Mouse (Mus musculus): ENCODE data around the gene Tspear. TPM values are rescaled to one million over a fixed set of nuclear protein-coding genes. Genes with fewer than 3 reads are reported as not detected.

The Tspear gene
- polyA plus RNA-seq (2014; fragmentation: Illumina TruSeq; extraction: RNeasy Lipid Tissue Mini Kit (QIAGEN cat#74804); ENCODE audit: low read depth, low replicate concordance): not detected

DNA sequence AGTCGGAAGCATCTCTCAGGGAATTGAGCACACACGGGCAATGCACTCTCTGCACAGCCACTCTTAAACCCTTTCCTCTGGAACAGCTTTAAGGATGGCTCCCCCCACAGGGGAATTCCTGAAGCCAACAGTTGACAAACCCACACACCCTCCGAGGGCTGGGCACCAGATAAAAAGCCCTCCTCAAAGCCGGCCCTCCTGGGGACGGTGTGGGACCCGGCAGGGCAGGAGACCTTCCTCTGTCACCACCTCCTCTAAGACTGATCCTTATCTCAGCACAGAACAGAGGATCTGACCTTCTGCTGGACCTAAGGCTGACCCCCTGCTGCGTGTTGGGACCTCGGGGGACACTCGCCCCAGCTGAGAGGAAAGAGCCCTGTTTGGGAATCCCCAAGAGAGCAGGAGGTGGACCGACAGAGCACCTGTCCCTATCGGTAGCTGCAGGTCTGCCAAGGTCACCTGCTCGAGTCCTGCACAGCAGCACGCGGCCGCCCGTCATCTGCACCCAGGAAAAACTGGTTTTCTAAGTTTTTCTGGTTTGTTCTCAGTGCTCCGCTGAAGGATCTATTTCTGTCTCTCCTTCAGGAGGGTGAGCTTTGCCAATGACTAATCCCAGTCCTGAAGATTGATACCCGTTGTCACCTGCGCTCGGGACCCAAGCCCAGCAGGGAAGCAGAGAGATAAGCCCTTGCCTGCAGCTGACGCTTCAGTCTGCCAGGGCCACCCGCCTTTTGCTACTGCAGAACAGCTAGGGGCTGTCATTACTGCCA is at the start of gene Tspear:
Tspear (plus strand) TSS at position 675 of the 770 bp plus-strand sequence.

DNA sequence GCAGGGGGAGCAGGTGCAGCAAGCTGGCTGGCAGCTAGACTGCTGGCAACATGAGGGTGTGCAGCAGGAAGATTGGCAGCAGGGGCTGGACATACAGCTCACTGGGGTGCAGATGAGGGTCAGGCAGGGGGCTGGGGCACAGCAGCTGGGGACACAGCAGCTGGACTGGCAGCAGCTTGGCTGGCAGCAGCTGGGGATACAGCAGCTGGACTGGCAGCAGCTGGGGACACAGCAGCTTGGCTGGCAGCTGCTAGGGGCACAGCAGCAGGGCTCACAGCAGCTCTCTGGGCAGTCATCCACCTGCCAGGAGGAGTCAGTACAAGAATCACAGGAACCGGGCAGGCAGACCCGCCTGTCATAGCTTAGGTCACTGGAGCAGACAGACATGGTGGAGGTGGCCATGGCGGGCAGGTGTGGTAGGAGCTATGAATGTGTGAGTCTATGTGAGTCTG is 4.0 kb downstream of the Tspear start, which contains the start of gene Gm19402:
Gm19402 (minus strand) TSS at position 402 of the 452 bp plus-strand sequence.

DNA sequence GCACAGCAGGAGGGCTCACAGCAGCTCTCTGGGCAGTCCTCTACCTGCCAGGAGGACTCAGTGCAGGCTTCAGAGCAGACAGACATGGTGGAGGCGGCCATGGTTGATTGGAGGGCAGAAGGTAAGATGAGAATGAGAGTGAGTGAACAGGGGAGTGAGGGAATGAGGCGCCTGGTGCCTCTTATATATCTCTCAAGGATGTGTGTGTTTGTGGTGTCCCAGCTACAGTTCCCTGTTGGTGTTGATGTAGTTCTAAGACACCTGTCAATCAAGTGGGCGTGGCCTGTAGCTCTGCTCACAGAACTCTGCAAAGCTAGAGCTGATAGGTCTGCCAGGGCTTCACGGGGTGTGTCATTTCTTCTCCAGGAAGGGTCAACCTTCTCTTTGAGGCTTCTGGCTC is 10.8 kb downstream of the Tspear start, which contains the start of gene Gm9508:
Gm9508 (minus strand) TSS at position 101 of the 400 bp plus-strand sequence.

DNA sequence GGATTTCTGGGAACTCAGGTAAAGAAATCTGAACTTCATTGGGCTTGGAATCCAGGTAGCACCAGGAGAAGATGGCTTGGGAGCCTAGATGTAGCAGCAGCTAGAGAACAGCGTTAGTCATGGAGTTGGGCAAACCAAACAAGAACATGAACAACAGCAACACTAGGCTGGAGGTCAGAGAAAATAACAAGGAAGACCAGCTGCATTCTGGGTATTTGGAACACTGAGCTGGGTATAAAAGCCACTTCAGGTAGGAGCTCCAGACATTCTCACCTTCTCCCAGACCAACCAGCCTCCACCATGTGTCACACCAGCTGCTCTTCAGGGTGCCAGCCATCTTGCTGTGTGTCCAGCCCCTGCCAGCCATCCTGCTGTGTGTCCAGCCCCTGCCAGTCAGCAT is 20.0 kb downstream of the Tspear start, which contains the start of gene Gm10272:
Gm10272 (plus strand) TSS at position 301 of the 400 bp plus-strand sequence.

DNA sequence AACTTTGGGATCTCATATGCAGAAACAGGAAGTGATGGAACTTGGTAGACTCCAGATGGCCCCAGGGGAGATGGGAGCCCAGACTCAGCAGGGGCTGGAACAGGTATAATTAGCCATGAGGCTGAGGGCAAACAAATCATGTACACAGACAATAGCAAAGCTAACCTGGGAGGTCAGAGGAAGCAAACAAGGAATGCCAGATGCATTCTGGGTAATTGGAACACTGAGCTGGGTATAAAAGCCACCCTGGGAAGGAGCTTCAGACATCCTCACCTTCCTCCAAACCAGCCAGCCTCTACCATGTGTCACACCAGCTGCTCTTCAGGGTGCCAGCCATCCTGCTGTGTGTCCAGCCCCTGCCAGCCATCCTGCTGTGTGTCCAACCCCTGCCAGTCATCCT is 24.8 kb downstream of the Tspear start, which contains the start of gene Gm10024:
Gm10024 (plus strand) TSS at position 301 of the 400 bp plus-strand sequence.

DNA sequence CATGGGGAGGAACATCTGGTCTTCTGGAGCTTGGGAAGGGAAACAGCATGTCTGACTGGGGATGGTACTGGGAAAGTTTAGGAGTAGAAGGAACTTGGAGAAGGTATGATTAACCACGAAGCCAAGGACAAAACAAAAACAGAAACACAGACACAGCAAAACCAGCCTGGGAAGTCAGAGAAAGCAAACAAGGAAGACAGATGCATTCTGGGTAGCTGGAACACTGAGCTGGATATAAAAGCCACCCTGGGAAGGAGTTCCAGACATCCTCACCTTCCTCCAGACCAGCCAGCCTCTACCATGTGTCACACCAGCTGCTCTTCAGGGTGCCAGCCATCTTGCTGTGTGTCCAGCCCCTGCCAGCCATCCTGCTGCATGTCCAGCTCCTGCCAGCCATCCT is 29.1 kb downstream of the Tspear start, which contains the start of gene Gm10142:
Gm10142 (plus strand) TSS at position 301 of the 400 bp plus-strand sequence.

DNA sequence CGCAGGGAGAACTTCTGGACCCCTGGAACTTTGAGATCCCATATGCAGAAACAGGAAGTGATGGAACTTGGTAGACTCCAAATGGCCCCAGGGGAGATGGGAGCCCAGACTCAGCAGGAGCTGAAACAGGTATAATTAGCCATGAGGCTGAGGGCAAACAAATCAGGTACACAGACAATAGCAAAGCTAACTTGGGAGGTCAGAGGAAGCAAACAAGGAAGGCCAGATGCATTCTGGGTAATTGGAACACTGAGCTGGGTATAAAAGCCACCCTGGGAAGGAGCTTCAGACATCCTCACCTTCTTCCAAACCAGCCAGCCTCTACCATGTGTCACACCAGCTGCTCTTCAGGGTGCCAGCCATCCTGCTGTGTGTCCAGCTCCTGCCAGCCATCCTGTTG is 33.9 kb downstream of the Tspear start, which contains the start of gene Krtap12-1:
Krtap12-1 (plus strand) TSS at position 301 of the 400 bp plus-strand sequence.

DNA sequence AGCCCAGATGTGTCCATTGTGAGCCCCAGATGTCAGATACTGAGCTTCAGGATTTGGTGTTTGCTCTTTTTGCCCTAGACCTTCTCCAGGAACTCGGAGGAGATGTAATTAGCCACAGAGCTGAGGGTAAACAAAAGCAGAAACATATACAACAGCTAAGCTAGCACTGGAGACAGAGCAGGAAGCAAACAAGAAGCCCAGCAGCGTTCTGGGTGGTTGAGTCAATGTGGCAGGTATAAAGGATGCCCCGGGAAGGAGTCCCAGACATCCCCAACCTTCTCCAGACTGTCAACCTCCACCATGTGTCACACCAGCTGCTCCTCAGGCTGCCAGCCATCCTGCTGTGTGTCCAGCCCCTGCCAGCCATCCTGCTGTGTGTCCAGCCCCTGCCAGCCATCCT is 39.8 kb downstream of the Tspear start, which contains the start of gene Gm10100:
Gm10100 (plus strand) TSS at position 301 of the 400 bp plus-strand sequence.

DNA sequence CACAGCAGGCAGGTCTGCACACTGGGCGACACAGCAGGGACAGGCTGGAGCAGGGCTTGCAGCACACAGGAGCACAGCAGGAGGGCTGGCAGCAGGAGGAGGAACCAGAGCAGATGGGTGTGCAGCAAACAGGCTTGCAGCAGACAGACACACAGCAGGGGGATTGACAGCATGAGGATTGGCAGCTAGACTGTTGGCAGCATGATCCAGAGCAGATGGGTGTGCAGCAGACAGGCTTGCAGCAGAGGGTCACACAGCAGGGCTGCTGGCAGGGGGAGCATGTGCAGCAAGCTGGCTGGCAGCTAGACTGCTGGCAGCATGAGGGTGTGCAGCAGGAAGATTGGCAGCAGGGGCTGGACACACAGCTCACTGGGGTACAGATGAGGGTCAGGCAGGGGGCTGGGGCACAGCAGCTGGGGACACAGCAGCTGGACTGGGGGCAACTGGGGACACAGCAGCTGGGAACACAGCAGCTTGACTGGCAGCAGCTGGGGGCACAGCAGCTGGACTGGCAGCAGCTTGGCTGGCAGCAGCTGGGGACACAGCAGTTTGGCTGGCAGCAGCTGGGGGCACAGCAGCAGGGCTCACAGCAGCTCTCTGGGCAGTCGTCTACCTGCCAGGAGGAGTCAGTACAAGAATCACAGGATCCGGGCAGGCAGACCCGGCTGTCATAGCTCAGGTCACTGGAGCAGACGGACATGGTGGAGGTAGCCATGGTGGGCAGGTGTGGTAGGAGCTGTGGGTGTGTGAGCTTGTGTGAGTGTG is 55.7 kb downstream of the Tspear start, which contains the start of gene Gm18596:
Gm18596 (minus strand) TSS at position 715 of the 765 bp plus-strand sequence.

DNA sequence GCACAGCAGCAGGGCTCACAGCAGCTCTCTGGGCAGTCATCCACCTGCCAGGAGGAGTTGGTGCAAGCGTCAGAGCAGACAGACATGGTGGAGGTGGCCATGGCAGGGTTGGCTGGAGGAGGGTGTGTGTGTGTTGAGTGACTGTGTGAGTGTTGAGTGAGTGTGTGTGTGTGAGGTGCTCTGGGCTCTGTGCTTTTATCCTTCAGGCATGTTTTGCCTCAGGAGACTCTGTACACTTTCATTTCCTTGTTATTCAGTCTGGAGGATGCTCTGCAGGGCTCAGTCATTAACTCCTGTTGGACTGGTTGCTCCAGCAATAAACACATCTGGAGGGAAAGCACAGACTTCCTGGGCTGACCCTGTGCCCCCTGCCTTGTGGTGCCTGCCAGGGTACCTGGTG is 64.9 kb downstream of the Tspear start, which contains the start of gene Gm9736:
Gm9736 (minus strand) TSS at position 101 of the 400 bp plus-strand sequence.

DNA sequence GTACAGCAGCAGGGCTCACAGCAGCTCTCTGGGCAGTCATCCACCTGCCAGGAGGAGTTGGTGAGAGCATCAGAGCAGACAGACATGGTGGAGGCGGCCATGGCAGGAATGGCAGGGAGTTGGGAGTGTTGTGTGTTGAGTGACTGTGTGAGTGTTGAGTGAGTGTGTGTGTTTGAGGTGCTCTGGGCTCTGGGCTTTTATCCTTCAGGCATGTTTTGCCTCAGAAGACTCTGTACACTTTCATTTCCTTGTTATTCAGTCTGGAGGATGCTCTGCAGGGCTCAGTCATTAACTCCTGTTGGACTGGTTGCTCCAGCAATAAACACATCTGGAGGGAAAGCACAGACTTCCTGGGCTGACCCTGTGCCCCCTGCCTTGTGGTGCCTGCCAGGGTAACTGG is 73.2 kb downstream of the Tspear start, which contains the start of gene Gm3233:
Gm3233 (minus strand) TSS at position 101 of the 400 bp plus-strand sequence.

DNA sequence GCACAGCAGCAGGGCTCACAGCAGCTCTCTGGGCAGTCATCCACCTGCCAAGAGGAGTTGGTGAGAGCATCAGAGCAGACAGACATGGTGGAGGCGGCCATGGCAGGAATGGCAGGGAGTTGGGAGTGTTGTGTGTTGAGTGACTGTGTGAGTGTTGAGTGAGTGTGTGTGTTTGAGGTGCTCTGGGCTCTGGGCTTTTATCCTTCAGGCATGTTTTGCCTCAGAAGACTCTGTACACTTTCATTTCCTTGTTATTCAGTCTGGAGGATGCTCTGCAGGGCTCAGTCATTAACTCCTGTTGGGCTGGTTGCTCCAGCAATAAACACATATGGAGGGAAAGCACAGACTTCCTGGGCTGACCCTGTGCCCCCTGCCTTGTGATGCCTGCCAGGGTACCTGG is 84.9 kb downstream of the Tspear start, which contains the start of gene Gm3238:
Gm3238 (minus strand) TSS at position 101 of the 400 bp plus-strand sequence.

DNA sequence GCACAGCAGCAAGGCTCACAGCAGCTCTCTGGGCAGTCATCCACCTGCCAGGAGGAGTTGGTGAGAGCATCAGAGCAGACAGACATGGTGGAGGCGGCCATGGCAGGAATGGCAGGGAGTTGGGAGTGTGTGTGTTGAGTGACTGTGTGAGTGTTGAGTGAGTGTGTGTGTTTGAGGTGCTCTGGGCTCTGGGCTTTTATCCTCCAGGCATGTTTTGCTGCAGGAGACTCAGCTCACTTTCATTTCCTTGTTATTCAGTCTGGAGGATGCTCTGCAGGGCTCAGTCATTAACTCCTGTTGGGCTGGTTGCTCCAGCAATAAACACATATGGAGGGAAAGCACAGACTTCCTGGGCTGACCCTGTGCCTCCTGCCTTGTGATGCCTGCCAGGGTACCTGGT is 90.5 kb downstream of the Tspear start, which contains the start of gene Gm7138:
Gm7138 (minus strand) TSS at position 101 of the 400 bp plus-strand sequence.

DNA sequence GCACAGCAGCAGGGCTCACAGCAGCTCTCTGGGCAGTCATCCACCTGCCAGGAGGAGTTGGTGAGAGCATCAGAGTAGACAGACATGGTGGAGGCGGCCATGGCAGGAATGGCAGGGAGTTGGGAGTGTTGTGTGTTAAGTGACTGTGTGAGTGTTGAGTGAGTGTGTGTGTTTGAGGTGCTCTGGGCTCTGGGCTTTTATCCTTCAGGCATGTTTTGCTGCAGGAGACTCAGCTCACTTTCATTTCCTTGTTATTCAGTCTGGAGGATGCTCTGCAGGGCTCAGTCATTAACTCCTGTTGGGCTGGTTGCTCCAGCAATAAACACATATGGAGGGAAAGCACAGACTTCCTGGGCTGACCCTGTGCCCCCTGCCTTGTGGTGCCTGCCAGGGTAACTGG is 96.1 kb downstream of the Tspear start, which contains the start of gene Gm3250:
Gm3250 (minus strand) TSS at position 101 of the 400 bp plus-strand sequence.

DNA sequence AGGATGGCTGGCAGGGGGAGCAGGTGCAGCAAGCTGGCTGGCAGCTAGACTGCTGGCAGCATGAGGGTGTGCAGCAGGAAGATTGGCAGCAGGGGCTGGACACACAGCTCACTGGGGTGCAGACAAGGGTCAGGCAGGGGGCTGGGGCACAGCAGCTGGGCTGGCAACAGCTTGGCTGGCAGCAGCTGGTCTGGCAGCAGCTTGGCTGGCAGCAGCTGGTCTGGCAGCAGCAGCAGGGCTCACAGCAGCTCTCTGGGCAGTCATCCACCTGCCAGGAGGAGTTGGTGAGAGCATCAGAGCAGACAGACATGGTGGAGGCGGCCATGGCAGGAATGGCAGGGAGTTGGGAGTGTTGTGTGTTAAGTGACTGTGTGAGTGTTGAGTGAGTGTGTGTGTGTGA is 101.5 kb downstream of the Tspear start, which contains the start of gene Gm7137:
Gm7137 (minus strand) TSS at position 325 of the 400 bp plus-strand sequence.

DNA sequence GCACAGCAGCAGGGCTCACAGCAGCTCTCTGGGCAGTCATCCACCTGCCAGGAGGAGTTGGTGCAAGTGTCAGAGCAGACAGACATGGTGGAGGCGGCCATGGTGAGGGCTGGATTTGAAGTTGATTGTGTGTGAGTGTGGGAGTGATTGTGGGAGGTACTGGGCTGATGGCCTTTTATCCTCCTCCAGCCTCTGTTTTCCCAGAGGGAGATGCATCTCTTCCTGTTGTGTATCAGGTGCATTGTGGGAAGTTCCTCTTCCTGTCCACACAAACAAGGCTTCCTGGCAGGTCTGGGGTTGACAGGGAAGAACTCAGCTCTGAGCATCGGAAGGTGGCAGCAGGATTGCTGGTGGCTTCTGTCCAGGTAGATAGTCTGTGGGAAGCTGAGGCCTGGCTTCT is 108.6 kb downstream of the Tspear start, which contains the start of gene Gm9639:
Gm9639 (minus strand) TSS at position 101 of the 400 bp plus-strand sequence.

DNA sequence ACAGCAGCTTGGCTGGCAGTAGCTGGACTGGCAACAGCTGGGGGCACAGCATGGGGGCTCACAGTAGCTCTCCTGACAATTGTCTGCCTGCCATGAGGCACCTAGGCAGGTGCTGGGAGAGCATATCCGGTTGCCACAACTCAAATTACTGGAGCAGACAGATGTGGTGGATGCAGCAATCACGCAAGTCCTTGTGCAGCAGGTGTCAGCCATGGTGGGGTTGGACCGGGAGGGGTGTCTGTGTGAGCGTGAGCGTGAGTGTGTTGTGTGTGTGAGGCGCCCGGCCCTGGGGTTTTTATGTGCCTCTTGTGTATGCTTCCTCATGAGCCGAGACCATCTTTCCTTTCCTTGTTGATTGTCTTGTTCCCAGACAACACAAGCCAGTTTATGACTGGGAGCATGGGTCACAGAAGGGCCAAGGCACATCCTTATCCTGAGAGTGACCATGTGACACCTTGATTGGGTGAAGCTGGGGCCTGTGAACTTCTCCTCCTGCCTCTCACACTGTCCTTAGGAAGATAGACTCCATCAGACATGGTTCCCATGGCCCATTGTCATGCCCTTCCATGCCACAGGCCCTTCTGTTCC is 112.6 kb downstream of the Tspear start, which contains the start of gene Gm19668:
Gm19668 (minus strand) TSS at position 213 of the 588 bp plus-strand sequence.

DNA sequence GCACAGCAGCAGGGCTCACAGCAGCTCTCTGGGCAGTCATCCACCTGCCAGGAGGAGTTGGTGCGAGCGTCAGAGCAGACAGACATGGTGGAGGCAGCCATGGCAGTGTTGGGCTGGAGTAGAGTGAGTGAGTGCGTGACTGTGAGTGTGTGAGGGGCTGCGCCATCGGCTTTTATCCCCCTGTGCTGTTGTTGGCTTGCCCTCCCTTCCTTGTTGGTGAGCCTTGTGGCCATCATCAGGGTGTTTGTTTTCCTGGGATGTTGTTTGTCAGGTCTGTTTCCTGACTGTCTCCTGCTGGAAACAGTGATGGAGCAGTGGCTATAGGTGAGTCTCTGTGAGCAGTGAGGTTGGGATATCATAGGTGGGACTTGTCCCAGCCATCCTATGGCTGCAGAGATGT is 125.4 kb downstream of the Tspear start, which contains the start of gene Gm9507:
Gm9507 (minus strand) TSS at position 101 of the 400 bp plus-strand sequence.

DNA sequence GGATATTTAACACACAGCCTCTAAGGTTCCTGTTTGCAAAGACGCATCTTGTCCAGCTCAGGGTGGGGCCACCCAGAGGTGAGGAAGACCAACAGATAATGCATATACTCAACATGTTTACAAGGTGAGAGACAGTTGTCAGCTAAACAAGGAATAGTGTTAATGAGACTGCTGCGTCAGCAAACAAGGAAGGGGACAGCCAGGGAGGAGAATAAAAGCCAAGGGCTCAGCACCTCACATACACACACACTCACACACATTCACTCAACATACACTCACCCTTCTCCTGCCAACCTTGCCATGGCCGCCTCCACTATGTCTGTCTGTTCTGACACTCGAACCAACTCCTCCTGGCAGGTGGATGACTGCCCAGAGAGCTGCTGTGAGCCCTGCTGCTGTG is 128.0 kb downstream of the Tspear start, which contains the start of gene Gm2696:
Gm2696 (plus strand) TSS at position 301 of the 400 bp plus-strand sequence.

DNA sequence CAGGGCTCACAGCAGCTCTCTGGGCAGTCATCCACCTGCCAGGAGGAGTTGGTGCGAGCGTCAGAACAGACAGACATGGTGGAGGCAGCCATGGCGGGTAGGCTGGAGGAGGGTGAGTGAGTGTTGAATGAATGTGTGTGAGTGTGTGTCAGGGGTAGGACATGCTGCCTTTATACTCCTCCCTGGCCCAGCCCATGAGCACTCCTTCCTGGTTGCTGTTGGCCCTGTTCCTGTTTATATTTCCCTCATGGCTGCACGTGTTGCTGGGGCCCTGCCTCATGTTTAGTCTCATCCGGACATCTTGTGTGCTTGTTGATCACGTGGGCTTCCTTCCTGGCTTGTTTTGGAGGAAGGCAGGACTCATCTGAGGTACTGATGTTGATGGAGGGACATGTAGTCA is 140.6 kb downstream of the Tspear start, which contains the start of gene Krtap10-4:
Krtap10-4 (minus strand) TSS at position 145 of the 400 bp plus-strand sequence.

DNA sequence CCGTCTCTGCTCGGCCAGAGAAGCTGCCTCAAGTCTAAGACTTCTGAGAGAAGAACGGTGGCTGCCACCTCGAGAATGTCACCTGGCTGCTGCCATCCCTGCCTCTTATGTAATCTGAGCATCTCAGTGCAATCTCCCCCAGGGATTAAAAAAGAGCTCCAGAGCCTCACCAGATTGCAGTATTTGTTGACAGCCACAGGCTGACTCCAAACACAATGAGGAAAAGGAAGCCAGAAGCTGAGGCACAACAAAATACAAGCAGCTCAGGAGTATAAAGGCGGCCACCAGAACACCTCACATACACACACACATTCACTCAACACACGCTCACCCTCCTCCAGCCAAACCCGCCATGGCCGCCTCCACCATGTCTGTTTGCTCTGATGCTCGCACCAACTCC is 149.3 kb downstream of the Tspear start, which contains the start of gene Krtap10-10:
Krtap10-10 (plus strand) TSS at position 301 of the 400 bp plus-strand sequence.

All from heart, adult 10 weeks (tissue).